Mouse (Mus musculus): ENCODE measurements around the gene Slc25a13. TPM values are rescaled to one million over a fixed set of nuclear protein-coding genes. Genes with fewer than 3 reads are reported as not detected.

Slc25a13 gene
- polyA plus RNA-seq, 1 experiment from 2014 or later = 5.4 TPM

GRCm38 (mm10) chr6:6222721-6223120 is 5.7 kb upstream of the Slc25a13 start:
- no peak overlapping the region for H3K4me2 ChIP-seq (ENCODE audit: low read depth, low read length)
- ATAC-seq (ENCODE audit: low read depth) = no peak
- no peaks in the 10 kb centered on the region for H3K4me1 ChIP-seq (ENCODE audit: control insufficient read depth, insufficient read depth, low read length)
- H3K9ac ChIP-seq (replicated peaks; ENCODE audit: low read depth, low read length) = no peak overlapping the region
- no peak overlapping the region for H3K27ac ChIP-seq (ENCODE audit: low read depth, low read length)
- no peaks in the 10 kb centered on the region for H3K36me3 ChIP-seq (ENCODE audit: control insufficient read depth, insufficient read depth, low read length)
- no peak overlapping the region for H3K4me3 ChIP-seq (ENCODE audit: low read depth, low read length)
- H3K9me3 ChIP-seq (ENCODE audit: control insufficient read depth, low read length) = no peaks in the 10 kb centered on the region
- 88% methylated on average over 7 of the region's 7 CpGs for WGBS
- H3K27me3 ChIP-seq (ENCODE audit: control insufficient read depth, insufficient read depth, low read length) = no peaks in the 10 kb centered on the region

GRCm38 (mm10) chr6:6220574-6220973 is 3.6 kb upstream of the Slc25a13 start:
- Histone ChIP-seq H3K4me3 (ENCODE audit: low read depth, low read length) (no peak overlapping the region), H3K4me1 (ENCODE audit: control insufficient read depth, insufficient read depth, low read length) (no peaks in the 10 kb centered on the region; the same call in 1 of the 2 replicates), H3K4me2 (ENCODE audit: low read depth, low read length) (no peak overlapping the region), H3K9ac (replicated peaks; ENCODE audit: low read depth, low read length) (no peak overlapping the region), H3K27me3 (ENCODE audit: control insufficient read depth, insufficient read depth, low read length) (no peaks in the 10 kb centered on the region), H3K27ac (ENCODE audit: low read depth, low read length) (no peak overlapping the region), H3K9me3 (ENCODE audit: control insufficient read depth, low read length) (no peaks in the 10 kb centered on the region), H3K36me3 (ENCODE audit: control insufficient read depth, insufficient read depth, low read length) (no peaks in the 10 kb centered on the region)
- ATAC-seq (ENCODE audit: low read depth) = no peak
- WGBS = 92% methylated on average over 3 of the region's 3 CpGs

GRCm38 (mm10) chr6:6219661-6220370 is 2.8 kb upstream of the Slc25a13 start:
- WGBS = 84% methylated on average over 12 of the region's 12 CpGs
- no peak overlapping the region for H3K9ac ChIP-seq (replicated peaks; ENCODE audit: low read depth, low read length)
- no peaks in the 10 kb centered on the region for H3K36me3 ChIP-seq (ENCODE audit: control insufficient read depth, insufficient read depth, low read length)
- H3K27me3 ChIP-seq (ENCODE audit: control insufficient read depth, insufficient read depth, low read length) = no peaks in the 10 kb centered on the region
- H3K4me1 ChIP-seq (ENCODE audit: control insufficient read depth, insufficient read depth, low read length) = no peaks in the 10 kb centered on the region; the same call in 1 of the 2 replicates
- H3K27ac ChIP-seq (ENCODE audit: low read depth, low read length) = no peak overlapping the region
- H3K9me3 ChIP-seq (ENCODE audit: control insufficient read depth, low read length) = no peaks in the 10 kb centered on the region
- ATAC-seq (ENCODE audit: low read depth) = no peak
- H3K4me3 ChIP-seq (ENCODE audit: low read depth, low read length) = no peak overlapping the region
- H3K4me2 ChIP-seq (ENCODE audit: low read depth, low read length) = no peak overlapping the region

- H3K36me3 ChIP-seq (ENCODE audit: control insufficient read depth, insufficient read depth, low read length) = no peaks in the 10 kb centered on the region
- H3K27ac ChIP-seq (ENCODE audit: low read depth, low read length) = no peak overlapping the region
- no peak; the same call in 1 of the 2 replicates for ATAC-seq (ENCODE audit: low read depth)
- H3K4me1 ChIP-seq (ENCODE audit: control insufficient read depth, insufficient read depth, low read length) = no peaks in the 10 kb centered on the region; the same call in 1 of the 2 replicates
- H3K27me3 ChIP-seq (ENCODE audit: control insufficient read depth, insufficient read depth, low read length) = no peaks in the 10 kb centered on the region
- H3K9ac ChIP-seq (replicated peaks; ENCODE audit: low read depth, low read length) = peak overlapping the region; percentile 66
- WGBS = 15% methylated on average over 5 of the region's 5 CpGs
- no peaks in the 10 kb centered on the region for H3K9me3 ChIP-seq (ENCODE audit: control insufficient read depth, low read length)
- H3K4me2 ChIP-seq (ENCODE audit: low read depth, low read length) = peak overlapping the region; percentile 98
- peak overlapping the region; percentile 62 for H3K4me3 ChIP-seq (ENCODE audit: low read depth, low read length)
These were observed 283 bp upstream of the Slc25a13 start for GRCm38 (mm10) chr6:6217286-6217625.

- Histone ChIP-seq H3K4me3 (ENCODE audit: low read depth, low read length) (peak overlapping the region; percentile 62), H3K9me3 (ENCODE audit: control insufficient read depth, low read length) (no peaks in the 10 kb centered on the region), H3K36me3 (ENCODE audit: control insufficient read depth, insufficient read depth, low read length) (no peaks in the 10 kb centered on the region), H3K4me1 (ENCODE audit: control insufficient read depth, insufficient read depth, low read length) (no peaks in the 10 kb centered on the region; the same call in 1 of the 2 replicates), H3K27me3 (ENCODE audit: control insufficient read depth, insufficient read depth, low read length) (no peaks in the 10 kb centered on the region), H3K9ac (replicated peaks; ENCODE audit: low read depth, low read length) (peak overlapping the region; percentile 66; the same call in 1 of the 2 replicates), H3K4me2 (ENCODE audit: low read depth, low read length) (peak overlapping the region; percentile 98), H3K27ac (ENCODE audit: low read depth, low read length) (no peak overlapping the region)
- WGBS = 43% methylated on average over 5 of the region's 5 CpGs
- ATAC-seq (ENCODE audit: low read depth) = no peak
These were observed 860 bp downstream of the Slc25a13 start for GRCm38 (mm10) chr6:6216120-6216506.

GRCm38 (mm10) chr6:6212360-6213310 is 4.3 kb downstream of the Slc25a13 start:
- Histone ChIP-seq H3K4me3 (ENCODE audit: low read depth, low read length) (no peak overlapping the region), H3K4me1 (ENCODE audit: control insufficient read depth, insufficient read depth, low read length) (no peaks in the 10 kb centered on the region; the same call in 1 of the 2 replicates), H3K9me3 (ENCODE audit: control insufficient read depth, low read length) (no peaks in the 10 kb centered on the region), H3K9ac (replicated peaks; ENCODE audit: low read depth, low read length) (no peak overlapping the region), H3K4me2 (ENCODE audit: low read depth, low read length) (no peak overlapping the region), H3K27me3 (ENCODE audit: control insufficient read depth, insufficient read depth, low read length) (no peaks in the 10 kb centered on the region), H3K36me3 (ENCODE audit: control insufficient read depth, insufficient read depth, low read length) (no peaks in the 10 kb centered on the region), H3K27ac (ENCODE audit: low read depth, low read length) (no peak overlapping the region)
- 84% methylated on average over 8 of the region's 8 CpGs for WGBS
- no peak for ATAC-seq (ENCODE audit: low read depth)

- Histone ChIP-seq H3K4me3 (ENCODE audit: low read depth, low read length) (no peak overlapping the region), H3K9me3 (ENCODE audit: control insufficient read depth, low read length) (no peaks in the 10 kb centered on the region), H3K36me3 (ENCODE audit: control insufficient read depth, insufficient read depth, low read length) (no peaks in the 10 kb centered on the region), H3K27ac (ENCODE audit: low read depth, low read length) (no peak overlapping the region), H3K9ac (replicated peaks; ENCODE audit: low read depth, low read length) (no peak overlapping the region), H3K4me2 (ENCODE audit: low read depth, low read length) (no peak overlapping the region), H3K27me3 (ENCODE audit: control insufficient read depth, insufficient read depth, low read length) (no peaks in the 10 kb centered on the region), H3K4me1 (ENCODE audit: control insufficient read depth, insufficient read depth, low read length) (no peaks in the 10 kb centered on the region; the same call in 1 of the 2 replicates)
- 83% methylated on average over 3 of the region's 3 CpGs for WGBS
- ATAC-seq (ENCODE audit: low read depth) = no peak
These were observed 5.0 kb downstream of the Slc25a13 start for GRCm38 (mm10) chr6:6211958-6212357.

- Histone ChIP-seq H3K27ac (ENCODE audit: low read depth, low read length) (no peak overlapping the region), H3K36me3 (ENCODE audit: control insufficient read depth, insufficient read depth, low read length) (no peaks in the 10 kb centered on the region), H3K4me2 (ENCODE audit: low read depth, low read length) (no peak overlapping the region), H3K27me3 (ENCODE audit: control insufficient read depth, insufficient read depth, low read length) (no peaks in the 10 kb centered on the region), H3K4me3 (ENCODE audit: low read depth, low read length) (no peak overlapping the region), H3K9ac (replicated peaks; ENCODE audit: low read depth, low read length) (no peak overlapping the region), H3K4me1 (ENCODE audit: control insufficient read depth, insufficient read depth, low read length) (no peaks in the 10 kb centered on the region), H3K9me3 (ENCODE audit: control insufficient read depth, low read length) (no peaks in the 10 kb centered on the region)
- no peak for ATAC-seq (ENCODE audit: low read depth)
- WGBS = 91% methylated on average over 7 of the region's 7 CpGs
These were observed 6.3 kb downstream of the Slc25a13 start for GRCm38 (mm10) chr6:6210637-6211036.
